Mouse (Mus musculus) C2C12 (cell line): ENCODE data around the gene Ndufa3. TPM values are rescaled to one million over a fixed set of nuclear protein-coding genes. Genes with fewer than 3 reads are reported as not detected.
"Not testable (repeated sequence)": the region's sequence is repeated elsewhere in the genome, so short reads cannot be mapped to it uniquely, and the experiment has no call there.

ENCODE experiments used
- H3K27me3 ChIP-seq: one replicate; pipeline ENCODE4 v1.6.1; 2011; ENCODE audit not compliant: control insufficient read depth, insufficient read depth, insufficient read length
- H3K36me3 ChIP-seq: one replicate; pipeline ENCODE4 v1.6.1; 2011; ENCODE audit not compliant: control insufficient read depth, insufficient read depth
- H3K4me3 ChIP-seq: one replicate; pipeline ENCODE4 v1.5.1; 2011; ENCODE audit warnings: mild to moderate bottlenecking, control low read depth; ENCODE audit not compliant: poor library complexity, insufficient read depth, severe bottlenecking
- H3K79me2 ChIP-seq: one replicate; pipeline ENCODE4 v1.6.1; 2011; ENCODE audit not compliant: control insufficient read depth, insufficient read depth
- H3K79me3 ChIP-seq: one replicate; pipeline ENCODE4 v1.6.1; 2011; ENCODE audit warnings: low read depth, control low read depth
- H3ac ChIP-seq: one replicate; pipeline ENCODE3; 2011; ENCODE audit warnings: low read depth; ENCODE audit not compliant: control insufficient read depth, insufficient read length
- CEBPB ChIP-seq: IDR thresholded peaks from one replicate; pipeline ENCODE4 v1.6.1; 2011; ENCODE audit warnings: low read depth, mild to moderate bottlenecking, control low read depth, moderate library complexity
- CTCF ChIP-seq: IDR thresholded peaks from one replicate; pipeline ENCODE4 v1.5.1; 2011; ENCODE audit not compliant: control insufficient read depth, insufficient read depth, insufficient read length
- FOSL1 ChIP-seq: IDR thresholded peaks from one replicate; pipeline ENCODE4 v1.8.0; 2011; ENCODE audit warnings: mild to moderate bottlenecking, low read length; ENCODE audit not compliant: poor library complexity, insufficient read depth, severe bottlenecking
- MAX ChIP-seq: IDR thresholded peaks from one replicate; pipeline ENCODE4 v1.6.1; 2011; ENCODE audit warnings: mild to moderate bottlenecking, control low read depth
- MYOD1 ChIP-seq: IDR thresholded peaks from one replicate; pipeline ENCODE4 v1.6.1; 2011; ENCODE audit warnings: low read depth; ENCODE audit not compliant: control insufficient read depth, insufficient read length
- MYOG ChIP-seq: IDR thresholded peaks from one replicate; pipeline ENCODE4 v1.6.1; 2011; ENCODE audit not compliant: control insufficient read depth, insufficient read length; ENCODE audit errors: extremely low read depth
- USF1 ChIP-seq: IDR thresholded peaks from one replicate; pipeline ENCODE4 v1.6.1; 2011; ENCODE audit warnings: low read depth, mild to moderate bottlenecking, control low read depth, moderate library complexity
- polyA plus RNA-seq: library from polyadenylated mRNA; unstranded; fragments of >200 nt; fragmentation: generic; extraction: Trizol; gene quantifications from one replicate; pipeline ENCODE4 v1.2.1, GENCODE M21; 2012; ENCODE audit warnings: missing spikeins

Gene Ndufa3
- polyA plus RNA-seq, 1 experiment = 386 TPM

- H3K4me3 ChIP-seq = no peak overlapping the region
Observed at GRCm38 (mm10) chr7:3590550-3590949, 26.6 kb upstream of the Ndufa3 start.

GRCm38 (mm10) chr7:3591534-3591933 lies 25.6 kb upstream of the Ndufa3 start:
- H3K79me2 ChIP-seq = no peaks in the 10 kb centered on the region
- TF ChIP-seq USF1 (no peak), FOSL1 (no peak), CTCF (no peak), MYOD1 (no peak), MYOG (no peak)
- no peaks in the 10 kb centered on the region for H3K36me3 ChIP-seq
- no peak overlapping the region for H3K4me3 ChIP-seq
- H3K27me3 ChIP-seq = no peaks in the 10 kb centered on the region
- H3ac ChIP-seq = no peak overlapping the region
- H3K79me3 ChIP-seq = no peaks in the 10 kb centered on the region

More at GRCm38 (mm10) chr7:3590550-3590949, 26.6 kb upstream of the Ndufa3 start:
- no peaks in the 10 kb centered on the region for H3K36me3 ChIP-seq
- TF ChIP-seq FOSL1 (no peak), MYOG (no peak), MAX (no peak), CTCF (no peak), CEBPB (no peak), MYOD1 (no peak), USF1 (no peak)
- no peaks in the 10 kb centered on the region for H3K27me3 ChIP-seq
- H3K79me2 ChIP-seq = no peaks in the 10 kb centered on the region
- no peak overlapping the region for H3ac ChIP-seq
- no peaks in the 10 kb centered on the region for H3K79me3 ChIP-seq

GRCm38 (mm10) chr7:3593855-3594254 lies 23.3 kb upstream of the Ndufa3 start:
- Histone ChIP-seq H3K4me3 (no peak overlapping the region), H3K79me3 (no peaks in the 10 kb centered on the region), H3K36me3 (no peaks in the 10 kb centered on the region), H3K27me3 (no peaks in the 10 kb centered on the region), H3K79me2 (no peaks in the 10 kb centered on the region), H3ac (no peak overlapping the region)
- TF ChIP-seq MYOD1 (no peak), MYOG (no peak), CTCF (no peak), USF1 (no peak), MAX (no peak)

GRCm38 (mm10) chr7:3594686-3595085 lies 22.5 kb upstream of the Ndufa3 start:
- H3ac ChIP-seq = no peak overlapping the region

GRCm38 (mm10) chr7:3595146-3595545 lies 22.0 kb upstream of the Ndufa3 start:
- Histone ChIP-seq H3ac (no peak overlapping the region), H3K79me3 (no peaks in the 10 kb centered on the region), H3K27me3 (no peaks in the 10 kb centered on the region), H3K36me3 (no peaks in the 10 kb centered on the region), H3K4me3 (no peak overlapping the region), H3K79me2 (no peaks in the 10 kb centered on the region)
- TF ChIP-seq MYOD1 (no peak), USF1 (no peak), CTCF (no peak), MAX (no peak), CEBPB (no peak), MYOG (no peak), FOSL1 (no peak)

More at GRCm38 (mm10) chr7:3594686-3595085, 22.5 kb upstream of the Ndufa3 start:
- Histone ChIP-seq H3K79me2 (no peaks in the 10 kb centered on the region), H3K27me3 (no peaks in the 10 kb centered on the region), H3K36me3 (no peaks in the 10 kb centered on the region), H3K79me3 (no peaks in the 10 kb centered on the region), H3K4me3 (no peak overlapping the region)
- TF ChIP-seq CTCF (no peak), MYOD1 (no peak), MYOG (no peak), MAX (no peak)

GRCm38 (mm10) chr7:3597755-3598154 lies 19.4 kb upstream of the Ndufa3 start:
- H3K36me3 ChIP-seq, H3K27me3 ChIP-seq, H3K79me3 ChIP-seq, H3ac ChIP-seq, H3K79me2 ChIP-seq, H3K4me3 ChIP-seq: not testable (repeated sequence)
